Mouse (Mus musculus): Measurements from ENCODE around the gene Fbp2. TPM values are rescaled to one million over a fixed set of nuclear protein-coding genes. Genes with fewer than 3 reads are reported as not detected.

Gene Fbp2
- total RNA-seq, 1 experiment from 2014 or later, result not detected

Other genes with a start within 250 kb of the Fbp2 start
- gene 6720489N17Rik, start 234.2 kb downstream of the Fbp2 start, total RNA-seq (2017), result 23.2 and 42.7 TPM in 2 replicates
- 55.3 and 88.0 TPM in 2 replicates for gene Platr25, start 97.7 kb downstream of the Fbp2 start, total RNA-seq (2017)
- gene Gm5141, start 72.6 kb downstream of the Fbp2 start, total RNA-seq (2017), result 7.3 and 9.3 TPM in 2 replicates
- 6.1 and 14.9 TPM in 2 replicates for gene Fbp1, start 29.9 kb upstream of the Fbp2 start, total RNA-seq (2017)
- 47.1 and 62.7 TPM in 2 replicates for gene 2010111I01Rik, start 106.5 kb upstream of the Fbp2 start, total RNA-seq (2017)

Measured in hematopoietic stem cell, adult 5-6 weeks (primary cell).